9 mouse cellular contexts compared by ENCODE assay signal in the genomic region with DNA sequence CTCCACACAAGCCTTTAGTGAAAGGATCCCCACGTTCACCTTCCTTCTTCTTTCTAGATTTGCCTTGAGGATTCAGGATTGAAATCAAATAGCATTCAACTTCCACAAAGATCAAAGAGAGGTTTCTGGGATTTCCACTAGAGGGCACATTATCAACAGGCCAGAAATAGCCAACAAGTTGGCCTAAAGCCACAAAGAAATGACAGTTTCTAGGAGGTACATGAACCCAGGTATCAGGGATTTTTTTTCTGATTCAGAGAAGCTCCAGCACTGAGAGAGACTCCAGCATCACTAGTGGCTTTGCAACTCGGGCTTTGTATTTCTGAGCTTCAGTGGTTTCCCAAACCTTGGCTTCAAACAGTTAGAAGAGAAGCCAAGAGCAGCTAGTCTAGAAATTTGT.
A peak's percentile ranks its signal among the peaks of the same experiment; 100 is the strongest.
DNase-seq lines count a peak whose midpoint lies in the region; ATAC-seq and TF ChIP-seq lines count a peak whose summit lies in the region.
"Had no signal": no experiment of that assay in that cellular context is flagged by ENCODE, and none has a peak within 500 bp of the region (broad histone marks: within the 10 kb centered on the region; RNA-seq: fewer than 3 reads in every experiment).

No protein-coding gene starts in this region.

- peak; percentile 16; the same call in 1 of the 2 replicates for TF ChIP-seq CTCF in liver, adult 2 months (IDR thresholded peaks at IDR 0.05; ENCODE audit: low read depth, low read length)
- peak; percentile 37; the same call in 1 of the 2 replicates for TF ChIP-seq CTCF in brain, embryonic 14.5 days (IDR thresholded peaks at IDR 0.05; ENCODE audit: borderline replicate concordance, extremely low read depth, insufficient read depth, insufficient read length)

- no peaks in the 10 kb centered on the region for H3K4me1 ChIP-seq in forebrain, embryonic 14.5 days (ENCODE audit: control insufficient read depth, insufficient read depth, low read length)
- H3K4me1 ChIP-seq in forebrain, embryonic 12.5 days = no peaks in the 10 kb centered on the region
- no peaks in the 10 kb centered on the region for H3K4me1 ChIP-seq in liver, adult 2 months (ENCODE audit: control insufficient read depth, insufficient read depth, low read length)

- no peaks in the 10 kb centered on the region for H3K79me2 ChIP-seq in liver, adult 2 months (ENCODE audit: control insufficient read depth, insufficient read depth, low read length)

- H3K27ac ChIP-seq in forebrain, embryonic 14.5 days (ENCODE audit: low read depth, low read length) = no peak overlapping the region
- H3K27ac ChIP-seq in forebrain, embryonic 12.5 days = no peak overlapping the region
- no peak overlapping the region for H3K27ac ChIP-seq in liver, adult 2 months (replicated peaks; ENCODE audit: insufficient read depth, low read depth, low read length)

- H3K9ac ChIP-seq in forebrain, embryonic 14.5 days (ENCODE audit: low read length) = no peak overlapping the region
- H3K9ac ChIP-seq in forebrain, embryonic 12.5 days = no peak overlapping the region
- no peak overlapping the region for H3K9ac ChIP-seq in liver, adult 2 months (ENCODE audit: low read depth, low read length)

- ATAC-seq in forebrain, embryonic 14.5 days = no peak
- no peak for ATAC-seq in forebrain, embryonic 12.5 days (ENCODE audit: low FRiP score)
- ATAC-seq in megakaryocyte progenitor cell, adult 5-6 weeks (replicated peaks; ENCODE audit: poor library complexity) = 0 out of 2 replicates have a peak, but pooled peaks have one; percentile 46

- peak; percentile 67 for DNase-seq in forebrain, embryonic 14.5 days (ENCODE audit: low spot score)
- peak; percentile 65 for DNase-seq in liver, adult 2 months (ENCODE audit: extremely low read depth, low read depth, low spot score)
- no peak for DNase-seq in liver
- DNase-seq in brain, embryonic 14.5 days (ENCODE audit: low read depth) = peak; percentile 68
- no peak for DNase-seq in MN1 (ENCODE audit: low spot score)
- DNase-seq in layer of hippocampus, postnatal 36 days = no peak

- H3K4me2 ChIP-seq in forebrain, embryonic 14.5 days (ENCODE audit: low read length) = no peak overlapping the region
- H3K4me2 ChIP-seq in forebrain, embryonic 12.5 days = no peak overlapping the region

- H3K4me3 ChIP-seq in forebrain, embryonic 14.5 days (ENCODE audit: low read depth, low read length) = no peak overlapping the region
- H3K4me3 ChIP-seq in forebrain, embryonic 12.5 days (replicated peaks) = no peak overlapping the region
- H3K4me3 ChIP-seq in liver, adult 2 months (ENCODE audit: insufficient read depth, low read depth, low read length) = no peak overlapping the region
- H3K4me3 ChIP-seq: megakaryocyte, embryonic 14.5 days had no signal

- no peak for TF ChIP-seq POLR2A in liver, adult 2 months (IDR thresholded peaks at IDR 0.05; ENCODE audit: extremely low read depth, insufficient read depth, low read length)
- no peak for TF ChIP-seq POLR2A in brain, embryonic 14.5 days (IDR thresholded peaks at IDR 0.05; ENCODE audit: borderline replicate concordance, extremely low read depth, insufficient read depth, insufficient read length, poor library complexity, severe bottlenecking)

- H3K9me3 ChIP-seq in forebrain, embryonic 14.5 days (replicated peaks; ENCODE audit: control insufficient read depth, low read length) = no peaks in the 10 kb centered on the region
- no peaks in the 10 kb centered on the region for H3K9me3 ChIP-seq in forebrain, embryonic 12.5 days
- H3K9me3 ChIP-seq: megakaryocyte, embryonic 14.5 days had no signal

- 43% methylated on average over 2 of the region's 2 CpGs for WGBS in forebrain, embryonic 14.5 days
- WGBS in forebrain, embryonic 12.5 days = 45% methylated on average over 2 of the region's 2 CpGs
- 33% methylated on average over 2 of the region's 2 CpGs for WGBS in liver, adult 2 months

- no peaks in the 10 kb centered on the region for H3K27me3 ChIP-seq in forebrain, embryonic 14.5 days (replicated peaks; ENCODE audit: control insufficient read depth, insufficient read depth, low read length)
- H3K27me3 ChIP-seq in forebrain, embryonic 12.5 days = no peaks in the 10 kb centered on the region
- H3K27me3 ChIP-seq in liver, adult 2 months (ENCODE audit: control insufficient read depth, insufficient read depth, low read length) = no peaks in the 10 kb centered on the region

- no peaks in the 10 kb centered on the region for H3K36me3 ChIP-seq in forebrain, embryonic 14.5 days (ENCODE audit: control insufficient read depth, insufficient read depth, low read length)
- no peaks in the 10 kb centered on the region for H3K36me3 ChIP-seq in forebrain, embryonic 12.5 days (replicated peaks)
- H3K36me3 ChIP-seq in liver, adult 2 months (ENCODE audit: control insufficient read depth, insufficient read depth, low read length) = no peaks in the 10 kb centered on the region

Comparison
In these comparisons a context has a peak if more than half of its experiments do, and no peak if none do; other contexts are left out.
1. DNase-seq: peak in forebrain, embryonic 14.5 days (single experiment), liver, adult 2 months (single experiment) and brain, embryonic 14.5 days (single experiment); none in liver (single experiment), MN1 (single experiment) and layer of hippocampus, postnatal 36 days (0 of 2).